Mouse (Mus musculus) stomach, postnatal 0 days (tissue): Measurements from ENCODE around the gene Dtx3l. TPM values are rescaled to one million over a fixed set of nuclear protein-coding genes. Genes with fewer than 3 reads are reported as not detected.
"Not testable (repeated sequence)": the region's sequence is repeated elsewhere in the genome, so short reads cannot be mapped to it uniquely, and the experiment has no call there.

ENCODE experiments used
- ATAC-seq: fragments of 200-750 bp; cut with Nextera tagmentation; 2 replicates; pipeline ENCODE4 v1.8.0; 2017; ENCODE audit not compliant: low FRiP score, low TSS enrichment
- DNase-seq: peaks from one replicate; pipeline ENCODE4 v3.0.0-alpha.2; 2016; ENCODE audit warnings: low spot score
- H3K27ac ChIP-seq: fragments of 300-500 bp; sonication (generic); replicated peaks from 2 replicates; pipeline ENCODE4 v1.5.1; 2014; ENCODE audit warnings: mild to moderate bottlenecking, control low read depth
- H3K27me3 ChIP-seq: fragments of 300-500 bp; sonication (generic); 2 replicates; pipeline ENCODE4 v1.6.1; 2014; ENCODE audit warnings: low read length; ENCODE audit not compliant: control insufficient read depth, insufficient read depth
- H3K36me3 ChIP-seq: fragments of 300-500 bp; sonication (generic); 2 replicates; pipeline ENCODE4 v1.6.1; 2014; ENCODE audit warnings: low read length, mixed read lengths; ENCODE audit not compliant: control insufficient read depth, insufficient read depth
- H3K4me1 ChIP-seq: fragments of 300-500 bp; sonication (generic); replicated peaks from 2 replicates; pipeline ENCODE4 v1.6.1; 2014; ENCODE audit warnings: antibody characterized with exemption; ENCODE audit not compliant: control insufficient read depth, insufficient read depth
- H3K4me2 ChIP-seq: fragments of 300-500 bp; sonication (generic); replicated peaks from 2 replicates; pipeline ENCODE4 v1.6.1; 2014; ENCODE audit warnings: low read depth, mild to moderate bottlenecking, control low read depth, moderate library complexity
- H3K4me3 ChIP-seq: fragments of 300-500 bp; sonication (generic); 2 replicates; pipeline ENCODE4 v1.5.1; 2014; ENCODE audit warnings: low read depth, low read length, control low read depth
- H3K9ac ChIP-seq: fragments of 300-500 bp; sonication (generic); 2 replicates; pipeline ENCODE4 v1.6.1; 2014; ENCODE audit warnings: mild to moderate bottlenecking, low read length, control low read depth, mixed read lengths
- H3K9me3 ChIP-seq: fragments of 300-500 bp; sonication (generic); 2 replicates; pipeline ENCODE4 v1.6.1; 2016; ENCODE audit warnings: low read length; ENCODE audit not compliant: control insufficient read depth
- CTCF ChIP-seq: IDR thresholded peaks from 2 replicates; pipeline ENCODE4 v1.5.1; 2016; ENCODE audit warnings: antibody characterized with exemption, low read depth, mild to moderate bottlenecking, moderate library complexity
- EP300 ChIP-seq: optimal IDR thresholded peaks from 2 replicates; pipeline ENCODE3; 2016; ENCODE audit warnings: antibody characterized with exemption
- WGBS: fragments of 180-500 bp; shearing (Covaris S2); extraction: QIAGEN DNeasy Blood & Tissue Kit; methylation state at CpG from one replicate; pipeline ENCODE4 v1.1.7; 2014; 5-methylcytosine and 5-hydroxymethylcytosine counted together
- polyA plus RNA-seq: library from polyadenylated mRNA; unstranded; fragments of >200 nt; fragmentation: Nextera tagmentation; extraction: Ambion mirVana; gene quantifications from 2 replicates; pipeline ENCODE4 v1.2.1, GENCODE M21; 2015

Gene Dtx3l
- polyA plus RNA-seq, 1 experiment from 2014 or later: 4.4 TPM

DNA sequence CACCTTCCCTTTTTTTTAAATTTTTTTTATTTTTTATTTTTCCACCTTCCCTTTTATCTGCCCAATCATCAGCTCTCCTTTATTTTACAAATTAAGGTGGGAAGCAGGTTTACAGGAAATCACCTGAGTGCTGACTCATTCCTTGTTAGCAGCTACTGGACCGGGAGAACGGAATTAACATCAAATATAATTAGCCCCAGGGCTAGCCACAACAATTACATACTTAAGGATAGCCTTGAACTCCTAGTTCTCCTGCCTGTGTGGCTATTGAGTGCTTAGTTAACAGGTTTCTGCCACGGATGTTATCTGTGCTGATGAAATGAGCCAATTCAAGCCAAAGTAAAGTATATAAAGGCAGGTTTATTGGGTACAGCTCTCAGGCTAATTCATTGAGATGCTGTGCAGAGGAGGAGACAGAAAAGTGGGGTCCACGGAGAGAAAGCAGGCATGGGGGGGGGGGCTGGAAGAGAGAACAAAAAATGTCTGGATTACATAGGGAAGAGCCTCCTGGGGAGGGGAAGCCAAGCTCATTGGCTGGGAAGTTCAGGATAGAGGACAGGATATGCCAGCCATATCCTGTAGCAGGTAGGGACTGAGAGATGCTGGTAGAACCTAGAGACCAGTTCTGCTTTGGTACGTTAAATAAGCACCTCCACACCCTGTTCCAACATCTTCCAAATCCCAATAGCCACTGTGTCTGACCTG is 27.6 kb upstream of the Dtx3l start:
- 59% methylated on average over 5 of the region's 5 CpGs for WGBS
- ATAC-seq: no peak

DNA sequence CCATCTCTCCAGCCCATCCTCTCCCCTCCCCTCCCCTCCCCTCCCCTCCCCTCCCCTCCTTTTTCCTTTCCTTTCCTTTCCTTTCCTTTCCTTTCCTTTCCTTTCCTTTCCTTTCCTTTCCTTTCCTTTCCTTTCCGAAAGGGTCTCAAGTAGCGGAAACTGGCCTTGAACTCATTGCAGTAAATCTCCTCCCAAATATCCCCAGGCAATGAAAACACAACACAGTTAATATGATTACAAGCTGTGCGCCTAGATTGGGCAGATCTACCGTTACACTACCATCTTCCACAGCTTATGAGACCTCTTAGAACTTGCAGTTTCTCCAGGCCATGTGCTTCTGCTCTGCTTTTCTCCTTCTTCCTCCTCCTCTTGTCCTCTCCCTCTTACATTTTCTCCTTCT is 27.0 kb upstream of the Dtx3l start:
- ATAC-seq, H3K4me3 ChIP-seq: not testable (repeated sequence)
- 78% methylated on average over 4 of the region's 4 CpGs for WGBS

More for the DNA sequence above, 27.6 kb upstream of the Dtx3l start:
- no peaks in the 10 kb centered on the region for H3K27me3 ChIP-seq
- no peak for TF ChIP-seq CTCF
- no peak for TF ChIP-seq EP300
- H3K4me2 ChIP-seq: no peak overlapping the region
- H3K27ac ChIP-seq: no peak overlapping the region
- H3K4me3 ChIP-seq: no peak overlapping the region
- H3K36me3 ChIP-seq: no peaks in the 10 kb centered on the region; the same call in 1 of the 2 replicates
- H3K9ac ChIP-seq: no peak overlapping the region
- DNase-seq: no peak
- no peaks in the 10 kb centered on the region for H3K9me3 ChIP-seq
- H3K4me1 ChIP-seq: no peaks in the 10 kb centered on the region

DNA sequence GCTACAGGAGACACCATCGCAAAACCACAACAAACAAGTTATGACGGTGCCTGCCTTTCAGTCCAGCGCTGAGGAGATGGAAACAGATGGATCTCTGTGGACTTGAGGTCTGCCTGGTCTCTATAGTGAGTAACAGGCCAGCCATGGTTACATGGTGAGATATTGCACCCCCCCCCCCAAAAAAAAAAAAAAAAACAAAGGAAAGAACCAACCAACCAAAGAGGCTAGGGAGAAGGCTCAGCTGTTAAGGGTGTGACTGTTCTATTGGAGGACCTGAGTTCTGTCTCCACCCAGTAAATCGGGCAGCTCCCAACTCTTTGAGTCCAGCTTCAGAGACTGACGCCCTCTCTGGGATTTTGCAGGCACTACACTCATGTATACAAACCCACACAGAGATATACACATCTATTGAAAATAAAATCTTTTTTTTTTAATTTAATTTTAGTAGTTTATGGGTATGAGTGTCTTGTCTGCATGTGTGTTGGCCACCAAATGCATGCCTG is 13.7 kb upstream of the Dtx3l start:
- no peak for ATAC-seq
- 86% methylated on average over 5 of the region's 5 CpGs for WGBS

More for the DNA sequence above, 27.0 kb upstream of the Dtx3l start:
- not testable (repeated sequence) for H3K27ac ChIP-seq, H3K36me3 ChIP-seq, DNase-seq, H3K9ac ChIP-seq, H3K9me3 ChIP-seq, H3K4me1 ChIP-seq, H3K27me3 ChIP-seq, H3K4me2 ChIP-seq

DNA sequence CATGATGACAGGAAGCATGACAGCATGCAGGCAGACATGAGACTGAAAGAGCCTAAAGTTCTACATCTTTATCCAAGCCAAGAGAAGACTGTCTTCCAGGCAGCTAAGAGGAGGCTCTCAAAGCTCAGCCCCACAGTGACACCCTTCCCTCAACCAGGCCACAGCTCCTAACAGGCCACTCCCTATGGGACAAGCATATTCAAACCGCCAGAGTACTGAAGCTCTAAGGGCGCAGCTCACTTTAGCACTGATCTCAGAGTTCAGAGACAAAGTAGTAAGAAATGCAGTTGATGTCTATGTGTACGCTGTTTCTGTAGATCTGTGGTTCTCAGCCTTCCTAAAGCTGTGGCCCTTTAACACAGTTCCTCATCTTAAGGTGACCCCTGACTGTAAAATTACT is 12.3 kb upstream of the Dtx3l start:
- DNase-seq: no peak
- no peaks in the 10 kb centered on the region; the same call in none of the 2 replicates for H3K36me3 ChIP-seq
- H3K4me1 ChIP-seq: no peaks in the 10 kb centered on the region
- H3K9ac ChIP-seq: no peak overlapping the region
- no peak overlapping the region for H3K4me2 ChIP-seq
- no peaks in the 10 kb centered on the region for H3K9me3 ChIP-seq
- no peak for ATAC-seq
- no peaks in the 10 kb centered on the region for H3K27me3 ChIP-seq
- H3K27ac ChIP-seq: no peak overlapping the region
- no peak overlapping the region for H3K4me3 ChIP-seq
- 88% methylated on average over 3 of the region's 3 CpGs for WGBS
- no peak for TF ChIP-seq CTCF
- TF ChIP-seq EP300: no peak

More for the DNA sequence above, 13.7 kb upstream of the Dtx3l start:
- no peaks in the 10 kb centered on the region for H3K4me1 ChIP-seq
- no peaks in the 10 kb centered on the region for H3K27me3 ChIP-seq
- H3K27ac ChIP-seq: no peak overlapping the region
- DNase-seq: no peak
- no peak for TF ChIP-seq CTCF
- no peak for TF ChIP-seq EP300
- no peak overlapping the region for H3K4me3 ChIP-seq
- H3K9ac ChIP-seq: no peak overlapping the region
- H3K9me3 ChIP-seq: no peaks in the 10 kb centered on the region
- H3K4me2 ChIP-seq: no peak overlapping the region
- H3K36me3 ChIP-seq: no peaks in the 10 kb centered on the region; the same call in none of the 2 replicates

DNA sequence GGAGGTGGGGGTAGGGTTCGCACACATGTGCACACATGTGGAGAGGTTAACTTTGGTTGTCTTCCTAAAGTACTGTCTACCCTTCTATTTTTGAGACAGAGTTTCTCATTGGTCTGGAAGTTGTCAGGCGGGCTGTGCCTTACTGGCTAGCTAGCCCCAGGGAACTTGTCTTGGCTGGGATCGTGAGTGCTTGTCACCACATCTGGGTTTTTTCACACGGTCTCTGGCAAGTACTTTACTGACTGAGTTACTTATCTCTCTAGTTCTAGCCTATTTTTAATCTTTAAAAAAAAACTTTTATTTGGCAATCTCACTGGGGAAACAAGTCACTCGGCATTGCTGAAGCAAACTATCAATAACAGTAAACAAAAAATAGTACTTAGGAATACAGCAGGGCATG is 10.3 kb upstream of the Dtx3l start:
- no peaks in the 10 kb centered on the region; the same call in none of the 2 replicates for H3K36me3 ChIP-seq
- no peaks in the 10 kb centered on the region for H3K9me3 ChIP-seq
- no peak overlapping the region for H3K4me3 ChIP-seq
- no peaks in the 10 kb centered on the region for H3K27me3 ChIP-seq
- peak; percentile 42; the same call in 1 of the 2 replicates for ATAC-seq
- TF ChIP-seq CTCF (no peak), EP300 (no peak)
- DNase-seq: no peak
- H3K4me1 ChIP-seq: no peaks in the 10 kb centered on the region
- H3K9ac ChIP-seq: no peak overlapping the region
- no peak overlapping the region for H3K27ac ChIP-seq
- H3K4me2 ChIP-seq: no peak overlapping the region
- WGBS: 64% methylated on average over 5 of the region's 5 CpGs

DNA sequence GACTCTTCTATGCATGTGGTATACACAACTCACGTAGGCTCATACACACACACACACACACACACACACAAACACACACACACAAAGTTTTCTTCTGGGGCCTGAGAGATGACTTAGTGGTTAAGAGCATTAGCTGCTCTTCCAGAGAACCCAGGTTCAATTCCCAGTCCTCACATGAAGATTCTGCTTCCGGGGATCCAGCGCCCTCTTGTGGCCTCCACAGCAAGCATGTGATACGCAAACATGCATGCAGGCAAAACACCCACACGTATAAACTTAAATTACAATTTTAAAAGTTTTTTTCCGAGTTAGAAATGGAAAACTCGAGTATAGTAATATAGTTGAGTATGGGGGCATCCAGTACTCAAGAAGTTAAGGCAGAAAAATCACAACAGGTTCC is 2.4 kb upstream of the Dtx3l start:
- H3K4me1 ChIP-seq: no peaks in the 10 kb centered on the region

More for the DNA sequence above, 2.4 kb upstream of the Dtx3l start:
- H3K4me3 ChIP-seq: no peak overlapping the region
- no peaks in the 10 kb centered on the region for H3K27me3 ChIP-seq
- no peak overlapping the region for H3K4me2 ChIP-seq
- H3K9me3 ChIP-seq: no peaks in the 10 kb centered on the region
- 86% methylated on average over 7 of the region's 7 CpGs for WGBS
- DNase-seq: peak; percentile 28
- no peak for ATAC-seq
- 0 out of 2 replicates have a peak, but pooled peaks cover 4% of the 10 kb centered on the region for H3K36me3 ChIP-seq
- no peak overlapping the region for H3K27ac ChIP-seq
- TF ChIP-seq EP300 (no peak), CTCF (peak; percentile 62)
- H3K9ac ChIP-seq: no peak overlapping the region
